Mouse (Mus musculus): ENCODE data around the gene Mycbp2. TPM values are rescaled to one million over a fixed set of nuclear protein-coding genes. Genes with fewer than 3 reads are reported as not detected.

Gene Mycbp2
- polyA plus RNA-seq, 1 experiment from 2014 or later = 19.4 TPM

GRCm38 (mm10) chr14:103186076-103186475, 160.5 kb downstream of the Mycbp2 start:
- no peak overlapping the region for H3K4me3 ChIP-seq (ENCODE audit: low read depth, low read length)
- no peak for DNase-seq (ENCODE audit: low spot score)
- H3K4me1 ChIP-seq (ENCODE audit: control insufficient read depth, insufficient read depth, low read length) = no peaks in the 10 kb centered on the region
- H3K9me3 ChIP-seq (ENCODE audit: control insufficient read depth, low read length) = no peaks in the 10 kb centered on the region
- no peak overlapping the region for H3K27ac ChIP-seq (replicated peaks; ENCODE audit: low read depth, low read length)
- H3K9ac ChIP-seq (ENCODE audit: low read length) = no peak overlapping the region
- ATAC-seq (ENCODE audit: insufficient number of reproducible peaks, low FRiP score, low TSS enrichment, low read depth) = no peak
- no peaks in the 10 kb centered on the region for H3K27me3 ChIP-seq (ENCODE audit: control insufficient read depth, insufficient read depth, low read length)
- peaks cover under 1% of the 10 kb centered on the region for H3K36me3 ChIP-seq (ENCODE audit: control insufficient read depth, insufficient read depth, low read length)
- H3K4me2 ChIP-seq (ENCODE audit: low read depth, severe bottlenecking) = no peak overlapping the region
- whole genome bisulfite sequencing = 93% methylated on average over 4 of the region's 4 CpGs

- no peaks in the 10 kb centered on the region for H3K4me1 ChIP-seq (ENCODE audit: control insufficient read depth, insufficient read depth, low read length)
- no peak overlapping the region for H3K9ac ChIP-seq (ENCODE audit: low read length)
- no peaks in the 10 kb centered on the region for H3K9me3 ChIP-seq (ENCODE audit: control insufficient read depth, low read length)
- no peak overlapping the region for H3K4me2 ChIP-seq (ENCODE audit: low read depth, severe bottlenecking)
- H3K36me3 ChIP-seq (ENCODE audit: control insufficient read depth, insufficient read depth, low read length) = no peaks in the 10 kb centered on the region
- H3K27me3 ChIP-seq (ENCODE audit: control insufficient read depth, insufficient read depth, low read length) = no peaks in the 10 kb centered on the region
- ATAC-seq (ENCODE audit: insufficient number of reproducible peaks, low FRiP score, low TSS enrichment, low read depth) (no peak), DNase-seq (ENCODE audit: low spot score) (no peak)
- H3K27ac ChIP-seq (replicated peaks; ENCODE audit: low read depth, low read length) = no peak overlapping the region
- no peak overlapping the region for H3K4me3 ChIP-seq (ENCODE audit: low read depth, low read length)
- WGBS = 92% methylated on average over 2 of the region's 2 CpGs
These were observed 166.5 kb downstream of the Mycbp2 start for GRCm38 (mm10) chr14:103180096-103180495.

- Histone ChIP-seq H3K27me3 (ENCODE audit: control insufficient read depth, insufficient read depth, low read length) (no peaks in the 10 kb centered on the region), H3K9ac (ENCODE audit: low read length) (no peak overlapping the region), H3K9me3 (ENCODE audit: control insufficient read depth, low read length) (no peaks in the 10 kb centered on the region), H3K27ac (replicated peaks; ENCODE audit: low read depth, low read length) (no peak overlapping the region), H3K4me3 (ENCODE audit: low read depth, low read length) (no peak overlapping the region), H3K36me3 (ENCODE audit: control insufficient read depth, insufficient read depth, low read length) (0 out of 2 replicates have a peak, but pooled peaks cover 2% of the 10 kb centered on the region), H3K4me1 (ENCODE audit: control insufficient read depth, insufficient read depth, low read length) (no peaks in the 10 kb centered on the region), H3K4me2 (ENCODE audit: low read depth, severe bottlenecking) (no peak overlapping the region)
- DNase-seq (ENCODE audit: low spot score) (no peak), ATAC-seq (ENCODE audit: insufficient number of reproducible peaks, low FRiP score, low TSS enrichment, low read depth) (no peak)
- WGBS = 67% methylated on average over 5 of the region's 5 CpGs
These were observed 183.7 kb downstream of the Mycbp2 start for GRCm38 (mm10) chr14:103162923-103163322.

GRCm38 (mm10) chr14:103155685-103156084, 190.9 kb downstream of the Mycbp2 start:
- H3K9ac ChIP-seq (ENCODE audit: low read length) = no peak overlapping the region
- H3K27me3 ChIP-seq (ENCODE audit: control insufficient read depth, insufficient read depth, low read length) = no peaks in the 10 kb centered on the region
- WGBS = 92% methylated on average over 7 of the region's 7 CpGs
- DNase-seq (ENCODE audit: low spot score) = no peak
- H3K4me3 ChIP-seq (ENCODE audit: low read depth, low read length) = no peak overlapping the region
- H3K27ac ChIP-seq (replicated peaks; ENCODE audit: low read depth, low read length) = no peak overlapping the region
- no peak for ATAC-seq (ENCODE audit: insufficient number of reproducible peaks, low FRiP score, low TSS enrichment, low read depth)
- no peaks in the 10 kb centered on the region for H3K9me3 ChIP-seq (ENCODE audit: control insufficient read depth, low read length)
- no peaks in the 10 kb centered on the region for H3K4me1 ChIP-seq (ENCODE audit: control insufficient read depth, insufficient read depth, low read length)
- no peaks in the 10 kb centered on the region; the same call in 1 of the 2 replicates for H3K36me3 ChIP-seq (ENCODE audit: control insufficient read depth, insufficient read depth, low read length)
- no peak overlapping the region for H3K4me2 ChIP-seq (ENCODE audit: low read depth, severe bottlenecking)

- ATAC-seq (ENCODE audit: insufficient number of reproducible peaks, low FRiP score, low TSS enrichment, low read depth) (no peak), DNase-seq (ENCODE audit: low spot score) (no peak)
- Histone ChIP-seq H3K27me3 (ENCODE audit: control insufficient read depth, insufficient read depth, low read length) (no peaks in the 10 kb centered on the region), H3K36me3 (ENCODE audit: control insufficient read depth, insufficient read depth, low read length) (no peaks in the 10 kb centered on the region; the same call in 1 of the 2 replicates), H3K4me1 (ENCODE audit: control insufficient read depth, insufficient read depth, low read length) (no peaks in the 10 kb centered on the region), H3K4me3 (ENCODE audit: low read depth, low read length) (no peak overlapping the region), H3K27ac (replicated peaks; ENCODE audit: low read depth, low read length) (no peak overlapping the region), H3K9me3 (ENCODE audit: control insufficient read depth, low read length) (no peaks in the 10 kb centered on the region), H3K4me2 (ENCODE audit: low read depth, severe bottlenecking) (no peak overlapping the region), H3K9ac (ENCODE audit: low read length) (no peak overlapping the region)
- WGBS = 96% methylated on average over 5 of the region's 5 CpGs
These were observed 196.5 kb downstream of the Mycbp2 start for GRCm38 (mm10) chr14:103150139-103150538.

- Histone ChIP-seq H3K9ac (ENCODE audit: low read length) (no peak overlapping the region), H3K27ac (replicated peaks; ENCODE audit: low read depth, low read length) (no peak overlapping the region), H3K4me2 (ENCODE audit: low read depth, severe bottlenecking) (no peak overlapping the region), H3K36me3 (ENCODE audit: control insufficient read depth, insufficient read depth, low read length) (peaks cover 8% of the 10 kb centered on the region; the same call in 1 of the 2 replicates), H3K27me3 (ENCODE audit: control insufficient read depth, insufficient read depth, low read length) (no peaks in the 10 kb centered on the region), H3K4me1 (ENCODE audit: control insufficient read depth, insufficient read depth, low read length) (no peaks in the 10 kb centered on the region), H3K9me3 (ENCODE audit: control insufficient read depth, low read length) (no peaks in the 10 kb centered on the region), H3K4me3 (ENCODE audit: low read depth, low read length) (no peak overlapping the region)
- no peak for ATAC-seq (ENCODE audit: insufficient number of reproducible peaks, low FRiP score, low TSS enrichment, low read depth)
- DNase-seq (ENCODE audit: low spot score) = no peak
- 78% methylated on average over 2 of the region's 2 CpGs for WGBS
These were observed 214.6 kb downstream of the Mycbp2 start for GRCm38 (mm10) chr14:103131991-103132390.

- Histone ChIP-seq H3K9me3 (ENCODE audit: control insufficient read depth, low read length) (no peaks in the 10 kb centered on the region), H3K4me1 (ENCODE audit: control insufficient read depth, insufficient read depth, low read length) (no peaks in the 10 kb centered on the region), H3K4me2 (ENCODE audit: low read depth, severe bottlenecking) (no peak overlapping the region), H3K27ac (replicated peaks; ENCODE audit: low read depth, low read length) (no peak overlapping the region), H3K36me3 (ENCODE audit: control insufficient read depth, insufficient read depth, low read length) (peaks cover 9% of the 10 kb centered on the region), H3K4me3 (ENCODE audit: low read depth, low read length) (no peak overlapping the region), H3K27me3 (ENCODE audit: control insufficient read depth, insufficient read depth, low read length) (no peaks in the 10 kb centered on the region), H3K9ac (ENCODE audit: low read length) (no peak overlapping the region)
- ATAC-seq (ENCODE audit: insufficient number of reproducible peaks, low FRiP score, low TSS enrichment, low read depth) (no peak), DNase-seq (ENCODE audit: low spot score) (no peak)
- 89% methylated on average over 6 of the region's 6 CpGs for WGBS
These were observed 220.9 kb downstream of the Mycbp2 start for GRCm38 (mm10) chr14:103125756-103126155.

GRCm38 (mm10) chr14:103114994-103115670, 231.5 kb downstream of the Mycbp2 start:
- ATAC-seq (ENCODE audit: insufficient number of reproducible peaks, low FRiP score, low TSS enrichment, low read depth) = no peak
- H3K27ac ChIP-seq (replicated peaks; ENCODE audit: low read depth, low read length) = no peak overlapping the region
- H3K36me3 ChIP-seq (ENCODE audit: control insufficient read depth, insufficient read depth, low read length) = peaks cover 14% of the 10 kb centered on the region; the same call in 1 of the 2 replicates
- no peak overlapping the region for H3K4me3 ChIP-seq (ENCODE audit: low read depth, low read length)
- H3K4me1 ChIP-seq (ENCODE audit: control insufficient read depth, insufficient read depth, low read length) = no peaks in the 10 kb centered on the region
- H3K4me2 ChIP-seq (ENCODE audit: low read depth, severe bottlenecking) = no peak overlapping the region
- WGBS = 92% methylated on average over 3 of the region's 3 CpGs
- no peaks in the 10 kb centered on the region for H3K27me3 ChIP-seq (ENCODE audit: control insufficient read depth, insufficient read depth, low read length)
- no peak for DNase-seq (ENCODE audit: low spot score)
- no peak overlapping the region for H3K9ac ChIP-seq (ENCODE audit: low read length)
- no peaks in the 10 kb centered on the region for H3K9me3 ChIP-seq (ENCODE audit: control insufficient read depth, low read length)

All from limb, embryonic 11.5 days (tissue).